Mouse (Mus musculus): ENCODE results near the gene Pou2f2. TPM values are rescaled to one million over a fixed set of nuclear protein-coding genes. Genes with fewer than 3 reads are reported as not detected.
A peak's percentile ranks its signal among the peaks of the same experiment; 100 is the strongest.

Gene Pou2f2
- polyA plus RNA-seq, 2 experiments = 0.55 to 1.3 TPM

DNA sequence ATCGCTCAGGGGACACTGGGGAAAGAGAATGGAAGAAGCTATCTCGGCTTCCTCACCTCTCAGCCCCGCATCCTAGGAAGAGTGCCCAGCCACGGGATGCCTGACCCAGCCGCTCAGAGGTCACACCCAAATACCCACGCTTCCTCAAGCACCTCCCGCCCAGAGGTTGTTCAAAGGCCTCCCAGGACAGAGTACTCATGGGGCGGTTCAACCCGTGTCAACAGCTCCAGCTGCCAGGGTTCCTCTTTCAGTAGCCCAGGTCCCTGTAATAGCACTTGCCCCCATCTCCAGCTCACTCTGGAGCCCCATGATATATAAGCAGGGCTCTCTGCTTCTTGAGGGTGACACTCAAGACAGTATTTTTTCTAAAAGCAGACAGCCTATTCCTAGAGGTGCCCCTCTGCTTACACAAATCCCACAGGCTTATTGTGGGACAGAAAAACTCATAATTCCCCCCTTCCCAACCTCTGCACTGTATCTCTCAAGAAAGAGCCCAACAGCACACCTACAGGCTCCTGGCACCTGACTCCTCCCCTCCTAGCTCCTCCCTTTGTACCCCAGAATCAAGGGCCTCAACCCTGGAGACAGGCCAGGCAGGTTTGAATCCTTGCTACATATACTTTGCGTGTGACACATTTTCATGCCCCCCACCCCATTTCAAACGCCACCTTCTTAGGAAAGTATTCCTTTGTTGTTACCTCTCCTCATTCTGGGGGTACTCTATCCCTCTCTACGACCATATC, 38.3 kb upstream of the Pou2f2 start:
- Histone ChIP-seq H3K4me1 (ENCODE audit: control insufficient read depth, insufficient read depth, low read length) (peaks cover 23% of the 10 kb centered on the region), H3K27me3 (ENCODE audit: control insufficient read depth, insufficient read depth, low read length) (no peaks in the 10 kb centered on the region), H3K4me2 (replicated peaks; ENCODE audit: low read depth, low read length, severe bottlenecking) (no peak overlapping the region), H3K36me3 (ENCODE audit: control insufficient read depth, insufficient read depth, low read length) (peaks cover 9% of the 10 kb centered on the region), H3K4me3 (replicated peaks; ENCODE audit: low read length) (no peak overlapping the region), H3K9ac (ENCODE audit: low read depth, low read length, severe bottlenecking) (0 out of 2 replicates have a peak overlapping the region, but pooled peaks have one; percentile 70), H3K9me3 (ENCODE audit: control insufficient read depth, low read length) (no peaks in the 10 kb centered on the region), H3K27ac (replicated peaks; ENCODE audit: low read depth, low read length) (no peak overlapping the region)
- DNase-seq (ENCODE audit: low spot score) = no peak
- 62% methylated on average over 12 of the region's 12 CpGs for WGBS
- no peak for TF ChIP-seq POLR2A (IDR thresholded peaks at IDR 0.05; ENCODE audit: borderline replicate concordance, extremely low read depth, insufficient read depth, insufficient read length)
- no peak for ATAC-seq (ENCODE audit: low FRiP score, low read depth)

DNA sequence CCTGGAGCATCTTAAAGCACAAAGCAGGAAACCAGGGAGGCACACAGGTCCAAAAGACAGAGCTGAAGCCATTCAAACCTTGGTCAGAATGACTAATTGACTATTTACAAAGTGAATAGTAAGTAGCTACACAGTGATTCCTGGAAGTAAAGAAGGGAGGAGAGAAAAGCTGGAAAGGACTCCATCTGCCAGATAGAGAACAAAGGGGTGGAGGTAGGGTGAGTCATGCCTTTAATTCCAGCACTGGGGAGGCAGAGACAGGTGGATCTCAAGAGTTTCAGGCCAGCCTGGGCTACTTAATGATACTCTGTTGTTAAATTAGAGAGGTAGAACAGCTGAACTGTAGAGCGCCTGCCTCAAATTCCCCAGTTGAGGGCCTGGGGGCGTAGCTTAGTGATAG, 34.6 kb upstream of the Pou2f2 start:
- DNase-seq (ENCODE audit: low spot score) = no peak

DNA sequence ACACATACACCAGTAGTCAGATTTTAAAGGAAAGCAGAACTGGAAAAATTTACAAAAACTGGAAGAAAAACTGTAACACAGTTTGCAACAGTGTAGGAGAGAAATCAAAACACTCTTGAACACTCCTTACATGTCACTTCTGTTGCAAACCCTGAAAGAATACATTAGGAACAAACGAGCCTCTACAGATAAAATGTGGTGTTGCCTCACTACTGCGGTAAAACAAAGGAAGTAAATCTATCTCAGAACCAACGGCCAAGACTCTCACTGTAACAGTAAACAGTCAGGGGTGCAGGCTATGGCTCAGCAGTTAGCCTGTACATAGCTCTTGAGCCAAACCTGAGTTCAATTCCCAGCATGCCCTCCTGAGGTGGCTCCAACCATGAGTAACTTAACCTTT, 33.6 kb upstream of the Pou2f2 start:
- DNase-seq (ENCODE audit: low spot score) (no peak), ATAC-seq (ENCODE audit: low FRiP score, low read depth) (no peak)
- TF ChIP-seq POLR2A (IDR thresholded peaks at IDR 0.05; ENCODE audit: borderline replicate concordance, extremely low read depth, insufficient read depth, insufficient read length) = no peak
- Histone ChIP-seq H3K4me3 (replicated peaks; ENCODE audit: low read length) (no peak overlapping the region), H3K27ac (replicated peaks; ENCODE audit: low read depth, low read length) (no peak overlapping the region), H3K36me3 (ENCODE audit: control insufficient read depth, insufficient read depth, low read length) (peaks cover 37% of the 10 kb centered on the region), H3K9ac (ENCODE audit: low read depth, low read length, severe bottlenecking) (no peak overlapping the region), H3K9me3 (ENCODE audit: control insufficient read depth, low read length) (no peaks in the 10 kb centered on the region), H3K4me1 (ENCODE audit: control insufficient read depth, insufficient read depth, low read length) (no peaks in the 10 kb centered on the region), H3K27me3 (ENCODE audit: control insufficient read depth, insufficient read depth, low read length) (no peaks in the 10 kb centered on the region), H3K4me2 (replicated peaks; ENCODE audit: low read depth, low read length, severe bottlenecking) (no peak overlapping the region)
- WGBS = 82% methylated on average over 3 of the region's 3 CpGs

More for the DNA sequence above, 34.6 kb upstream of the Pou2f2 start:
- no peak for TF ChIP-seq POLR2A (IDR thresholded peaks at IDR 0.05; ENCODE audit: borderline replicate concordance, extremely low read depth, insufficient read depth, insufficient read length)
- Histone ChIP-seq H3K9ac (ENCODE audit: low read depth, low read length, severe bottlenecking) (no peak overlapping the region), H3K4me3 (replicated peaks; ENCODE audit: low read length) (no peak overlapping the region), H3K36me3 (ENCODE audit: control insufficient read depth, insufficient read depth, low read length) (peaks cover 27% of the 10 kb centered on the region), H3K4me1 (ENCODE audit: control insufficient read depth, insufficient read depth, low read length) (peaks cover 4% of the 10 kb centered on the region; the same call in 1 of the 2 replicates), H3K9me3 (ENCODE audit: control insufficient read depth, low read length) (no peaks in the 10 kb centered on the region), H3K4me2 (replicated peaks; ENCODE audit: low read depth, low read length, severe bottlenecking) (no peak overlapping the region), H3K27me3 (ENCODE audit: control insufficient read depth, insufficient read depth, low read length) (no peaks in the 10 kb centered on the region), H3K27ac (replicated peaks; ENCODE audit: low read depth, low read length) (no peak overlapping the region)
- no peak for ATAC-seq (ENCODE audit: low FRiP score, low read depth)
- WGBS = 91% methylated on average over 2 of the region's 2 CpGs

DNA sequence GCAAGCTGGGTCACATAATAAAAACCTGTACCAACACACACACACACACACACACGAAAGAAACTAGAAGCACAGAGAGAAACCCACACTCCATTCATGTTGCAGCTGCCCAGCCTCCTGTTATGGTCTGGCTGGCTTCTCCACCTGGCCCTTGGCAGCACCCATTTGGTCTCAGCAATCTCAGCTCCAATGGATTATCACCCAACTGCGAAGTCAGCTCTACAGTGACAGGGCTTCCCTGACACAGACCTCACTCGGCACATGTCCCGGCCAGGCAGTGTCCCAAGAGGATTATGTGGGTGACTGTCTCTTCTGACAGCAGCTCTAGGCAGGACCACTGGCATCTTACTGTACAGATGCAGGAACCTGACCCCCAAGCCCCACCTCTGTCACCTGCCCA, 31.0 kb upstream of the Pou2f2 start:
- ATAC-seq (ENCODE audit: low FRiP score, low read depth) (no peak), DNase-seq (ENCODE audit: low spot score) (no peak)
- no peak overlapping the region for H3K4me3 ChIP-seq (replicated peaks; ENCODE audit: low read length)
- 83% methylated on average over 4 of the region's 4 CpGs for WGBS
- peaks cover 44% of the 10 kb centered on the region for H3K36me3 ChIP-seq (ENCODE audit: control insufficient read depth, insufficient read depth, low read length)
- H3K27me3 ChIP-seq (ENCODE audit: control insufficient read depth, insufficient read depth, low read length) = no peaks in the 10 kb centered on the region
- no peak overlapping the region for H3K9ac ChIP-seq (ENCODE audit: low read depth, low read length, severe bottlenecking)
- H3K4me1 ChIP-seq (ENCODE audit: control insufficient read depth, insufficient read depth, low read length) = no peaks in the 10 kb centered on the region
- no peaks in the 10 kb centered on the region for H3K9me3 ChIP-seq (ENCODE audit: control insufficient read depth, low read length)
- no peak overlapping the region for H3K27ac ChIP-seq (replicated peaks; ENCODE audit: low read depth, low read length)
- no peak for TF ChIP-seq POLR2A (IDR thresholded peaks at IDR 0.05; ENCODE audit: borderline replicate concordance, extremely low read depth, insufficient read depth, insufficient read length)
- no peak overlapping the region for H3K4me2 ChIP-seq (replicated peaks; ENCODE audit: low read depth, low read length, severe bottlenecking)

DNA sequence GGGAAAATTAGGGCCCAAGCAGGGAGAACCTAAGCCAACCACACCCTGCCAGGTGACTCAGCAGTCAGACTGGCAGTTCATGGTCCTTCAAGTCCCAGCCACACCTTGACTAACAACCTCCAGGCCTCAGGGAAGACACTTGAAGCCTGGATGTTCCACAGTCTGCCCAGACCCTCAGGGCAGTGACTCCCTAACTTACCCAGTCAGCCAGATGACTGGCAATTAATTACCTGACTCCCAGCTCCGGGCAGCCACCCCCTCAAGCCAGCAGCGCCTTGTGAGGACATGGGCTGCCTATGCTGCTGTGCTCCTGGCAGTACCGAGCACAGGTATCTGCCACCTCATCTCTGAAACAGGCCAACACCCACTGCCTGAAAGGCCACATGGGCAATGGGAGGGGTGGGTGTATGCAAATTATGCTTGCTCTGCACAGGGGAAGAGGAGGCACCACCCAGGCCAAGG, 29.7 kb upstream of the Pou2f2 start:
- WGBS = 63% methylated on average over 3 of the region's 3 CpGs
- ATAC-seq (ENCODE audit: low FRiP score, low read depth) (no peak), DNase-seq (ENCODE audit: low spot score) (no peak)
- H3K4me2 ChIP-seq (replicated peaks; ENCODE audit: low read depth, low read length, severe bottlenecking) = no peak overlapping the region
- no peak for TF ChIP-seq POLR2A (IDR thresholded peaks at IDR 0.05; ENCODE audit: borderline replicate concordance, extremely low read depth, insufficient read depth, insufficient read length)
- H3K27ac ChIP-seq (replicated peaks; ENCODE audit: low read depth, low read length) = no peak overlapping the region
- H3K27me3 ChIP-seq (ENCODE audit: control insufficient read depth, insufficient read depth, low read length) = no peaks in the 10 kb centered on the region
- H3K36me3 ChIP-seq (ENCODE audit: control insufficient read depth, insufficient read depth, low read length) = peaks cover 39% of the 10 kb centered on the region
- H3K9ac ChIP-seq (ENCODE audit: low read depth, low read length, severe bottlenecking) = no peak overlapping the region
- no peak overlapping the region for H3K4me3 ChIP-seq (replicated peaks; ENCODE audit: low read length)
- no peaks in the 10 kb centered on the region for H3K4me1 ChIP-seq (ENCODE audit: control insufficient read depth, insufficient read depth, low read length)
- H3K9me3 ChIP-seq (ENCODE audit: control insufficient read depth, low read length) = no peaks in the 10 kb centered on the region

Data from limb, embryonic 14.5 days (tissue).